Mouse (Mus musculus) kidney, embryonic 15.5 days (tissue): ENCODE results near the gene Slc2a9. TPM values are rescaled to one million over a fixed set of nuclear protein-coding genes. Genes with fewer than 3 reads are reported as not detected.

ENCODE experiments used
- ATAC-seq: fragments of 200-750 bp; cut with Nextera tagmentation; replicated peaks from 2 replicates; pipeline ENCODE4 v1.8.0; 2017; ENCODE audit warnings: moderate TSS enrichment; ENCODE audit not compliant: low FRiP score
- H3K27ac ChIP-seq: fragments of 300-500 bp; sonication (generic); 2 replicates; pipeline ENCODE4 v1.5.1; 2015; ENCODE audit warnings: mild to moderate bottlenecking, inconsistent platforms
- H3K27me3 ChIP-seq: fragments of 300-500 bp; sonication (generic); 2 replicates; pipeline ENCODE4 v1.6.1; 2015; ENCODE audit warnings: inconsistent platforms
- H3K36me3 ChIP-seq: fragments of 300-500 bp; sonication (generic); 2 replicates; pipeline ENCODE4 v1.6.1; 2015; ENCODE audit warnings: inconsistent platforms
- H3K4me1 ChIP-seq: fragments of 300-500 bp; sonication (generic); 2 replicates; pipeline ENCODE4 v1.6.1; 2015; ENCODE audit warnings: inconsistent platforms
- H3K4me2 ChIP-seq: fragments of 300-500 bp; sonication (generic); 2 replicates; pipeline ENCODE4 v1.6.1; 2015; ENCODE audit warnings: moderate library complexity, mild to moderate bottlenecking, inconsistent platforms
- H3K4me3 ChIP-seq: fragments of 300-500 bp; sonication (generic); replicated peaks from 2 replicates; pipeline ENCODE4 v1.5.1; 2015; ENCODE audit warnings: mild to moderate bottlenecking, inconsistent platforms
- H3K9ac ChIP-seq: fragments of 300-500 bp; sonication (generic); 2 replicates; pipeline ENCODE4 v1.6.1; 2015; ENCODE audit warnings: mild to moderate bottlenecking, inconsistent platforms
- H3K9me3 ChIP-seq: fragments of 300-500 bp; sonication (generic); replicated peaks from 2 replicates; pipeline ENCODE4 v1.6.1; 2016; ENCODE audit warnings: inconsistent platforms
- WGBS: fragments of 180-500 bp; shearing (Covaris S2); methylation state at CpG from one replicate; pipeline ENCODE4 v1.1.7; 2015; ENCODE audit warnings: mixed read lengths; 5-methylcytosine and 5-hydroxymethylcytosine counted together
- polyA plus RNA-seq: library from polyadenylated mRNA; unstranded; fragments of >200 nt; fragmentation: Nextera tagmentation; extraction: Ambion mirVana; gene quantifications from 2 replicates; pipeline ENCODE4 v1.2.1, GENCODE M21; 2015

Slc2a9 gene
- polyA plus RNA-seq, 1 experiment from 2014 or later: 1.4 TPM

DNA sequence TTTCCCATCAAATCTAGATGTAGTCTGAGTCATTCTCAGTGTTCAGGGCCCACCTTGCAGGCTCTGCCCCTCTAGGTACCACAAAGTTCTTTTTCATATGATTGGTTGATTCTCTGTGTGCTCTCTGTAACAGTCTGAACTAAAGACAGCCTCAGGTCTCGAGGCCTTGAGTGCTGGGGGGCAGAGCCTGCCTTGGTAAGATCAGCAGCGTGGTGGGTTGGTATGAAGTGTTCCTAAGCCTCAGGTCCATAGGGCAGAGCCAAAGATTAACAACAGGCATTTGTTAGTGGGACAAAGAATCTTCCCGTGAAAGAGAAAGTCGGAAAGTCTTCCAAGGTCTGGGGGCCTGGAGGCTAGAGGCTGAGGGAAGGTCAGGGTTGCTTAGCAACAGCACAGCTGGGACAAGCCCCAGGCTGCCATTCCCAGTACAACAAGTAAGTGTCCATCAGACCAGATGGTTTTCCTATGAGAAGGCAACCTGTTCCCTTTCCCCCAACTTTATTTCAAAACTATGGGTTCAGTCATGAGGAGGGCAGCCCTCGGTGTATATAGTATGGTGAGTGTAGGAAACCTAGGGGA is 152.5 kb downstream of the Slc2a9 start:
- 48% methylated on average over 5 of the region's 5 CpGs for WGBS
- Histone ChIP-seq H3K9ac (no peak overlapping the region), H3K27ac (no peak overlapping the region), H3K36me3 (no peaks in the 10 kb centered on the region), H3K4me1 (no peaks in the 10 kb centered on the region), H3K4me3 (no peak overlapping the region), H3K4me2 (no peak overlapping the region), H3K9me3 (no peaks in the 10 kb centered on the region), H3K27me3 (no peaks in the 10 kb centered on the region)
- ATAC-seq: no peak

DNA sequence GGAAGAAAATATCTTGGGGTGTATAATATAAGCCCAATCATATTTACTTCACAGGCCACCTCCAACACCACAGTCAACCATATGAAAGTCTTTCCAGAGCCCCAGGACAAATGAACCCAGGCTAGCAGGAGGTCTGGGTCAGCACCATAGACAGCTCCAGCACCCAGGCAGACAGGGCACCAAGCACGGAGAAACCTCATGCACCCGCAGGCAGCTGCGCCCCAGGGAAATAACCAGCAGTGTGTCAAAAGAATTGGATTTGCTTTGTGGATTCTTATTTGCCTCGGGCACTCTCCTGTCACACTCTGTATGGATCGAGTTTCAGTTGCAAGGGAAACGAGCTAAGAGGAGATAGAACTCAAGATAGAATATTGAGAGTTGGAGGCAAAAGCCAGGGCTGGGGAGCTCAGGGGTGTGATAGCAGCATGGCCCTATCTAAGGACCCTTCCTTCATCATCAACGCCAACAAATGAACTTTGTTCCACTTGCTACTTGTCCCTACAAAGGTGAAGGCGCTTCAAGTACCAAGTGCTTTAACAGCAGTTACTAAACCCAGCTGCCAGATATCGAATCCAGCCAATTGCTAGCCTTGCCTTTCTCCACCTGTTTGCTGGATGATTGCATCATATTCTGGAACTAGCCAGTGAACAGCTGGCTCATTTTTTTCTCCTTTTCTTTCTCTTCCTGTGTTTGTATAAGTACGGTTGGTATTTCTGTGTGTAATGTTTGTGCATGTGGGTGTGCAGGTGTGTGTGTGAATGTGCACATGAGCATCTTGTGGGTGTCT is 156.1 kb downstream of the Slc2a9 start:
- no peaks in the 10 kb centered on the region for H3K4me1 ChIP-seq
- H3K27me3 ChIP-seq: no peaks in the 10 kb centered on the region
- H3K36me3 ChIP-seq: no peaks in the 10 kb centered on the region
- H3K4me2 ChIP-seq: no peak overlapping the region
- ATAC-seq: no peak; the same call in 1 of the 2 replicates
- WGBS: 30% methylated on average over 10 of the region's 10 CpGs
- H3K27ac ChIP-seq: no peak overlapping the region
- H3K9me3 ChIP-seq: no peaks in the 10 kb centered on the region
- no peak overlapping the region for H3K4me3 ChIP-seq
- no peak overlapping the region for H3K9ac ChIP-seq

DNA sequence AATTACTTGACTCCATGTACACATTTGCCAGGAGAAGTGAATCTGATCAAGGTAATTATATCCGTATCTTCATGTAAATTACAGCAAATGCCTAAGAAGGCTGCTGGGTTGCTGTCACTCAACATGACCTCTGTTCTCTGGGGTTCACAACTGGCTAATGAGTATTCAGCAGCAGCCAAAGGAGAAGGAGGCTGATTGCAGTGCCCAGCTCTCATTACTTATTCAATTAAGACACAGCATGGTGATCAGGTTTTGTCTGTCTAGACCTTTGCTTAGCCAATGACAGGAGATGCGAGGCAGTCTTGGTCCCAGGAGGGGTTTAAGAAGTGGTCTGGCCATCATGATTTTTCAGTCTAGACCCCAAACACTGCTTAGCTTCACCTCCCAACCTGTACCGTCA is 159.8 kb downstream of the Slc2a9 start:
- no peak overlapping the region for H3K27ac ChIP-seq
- H3K9me3 ChIP-seq: no peaks in the 10 kb centered on the region
- H3K4me3 ChIP-seq: no peak overlapping the region
- 77% methylated on average over 3 of the region's 3 CpGs for WGBS
- no peaks in the 10 kb centered on the region for H3K27me3 ChIP-seq
- no peaks in the 10 kb centered on the region for H3K4me1 ChIP-seq
- no peak for ATAC-seq
- no peak overlapping the region for H3K4me2 ChIP-seq
- H3K9ac ChIP-seq: no peak overlapping the region
- H3K36me3 ChIP-seq: no peaks in the 10 kb centered on the region

DNA sequence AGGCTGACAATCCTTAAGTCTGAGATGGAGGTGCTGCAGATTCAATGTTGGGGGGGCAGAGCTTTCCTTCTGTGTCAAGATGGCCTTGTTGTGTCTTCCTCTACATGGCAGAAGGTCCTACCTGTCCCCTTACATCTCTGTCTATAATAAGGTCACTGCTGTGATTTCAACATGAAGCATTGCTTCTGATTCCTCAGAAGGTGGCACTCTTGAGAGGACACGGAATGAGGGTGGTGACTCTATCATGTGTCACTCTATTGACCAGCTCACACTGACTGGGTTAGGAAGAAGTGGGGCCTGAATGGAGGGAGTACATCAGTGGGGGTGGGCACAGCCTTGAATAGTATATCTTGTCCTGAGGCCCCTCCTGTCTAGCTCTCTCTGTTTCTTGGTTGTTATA is 168.4 kb downstream of the Slc2a9 start:
- Histone ChIP-seq H3K36me3 (no peaks in the 10 kb centered on the region), H3K27ac (no peak overlapping the region), H3K4me2 (no peak overlapping the region), H3K4me3 (no peak overlapping the region), H3K27me3 (no peaks in the 10 kb centered on the region), H3K4me1 (no peaks in the 10 kb centered on the region), H3K9me3 (no peaks in the 10 kb centered on the region), H3K9ac (no peak overlapping the region)
- no peak for ATAC-seq
- WGBS: 47% methylated on average over 1 of the region's 1 CpGs

DNA sequence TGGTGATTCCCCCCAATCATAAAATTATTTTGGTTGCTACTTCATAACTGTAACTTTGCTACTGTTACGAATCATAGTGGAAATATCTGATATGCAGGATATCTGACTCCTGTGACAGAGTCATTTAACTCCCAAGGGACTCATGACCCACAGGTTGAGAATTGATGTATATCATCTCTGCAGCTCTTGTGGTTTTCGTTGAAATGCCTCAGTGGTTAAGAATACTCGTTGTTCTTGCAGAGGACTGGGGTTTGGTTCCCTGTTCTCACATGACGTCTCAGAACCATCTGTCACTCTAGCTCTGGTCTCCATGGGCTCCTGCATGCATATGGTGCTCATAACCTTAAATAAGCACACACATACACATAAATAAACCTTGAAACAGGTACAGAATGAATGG is 169.6 kb downstream of the Slc2a9 start:
- 50% methylated on average over 4 of the region's 4 CpGs for whole genome bisulfite sequencing
- Histone ChIP-seq H3K9me3 (no peaks in the 10 kb centered on the region), H3K36me3 (no peaks in the 10 kb centered on the region), H3K4me2 (no peak overlapping the region), H3K4me3 (no peak overlapping the region), H3K27ac (no peak overlapping the region), H3K9ac (no peak overlapping the region), H3K27me3 (no peaks in the 10 kb centered on the region), H3K4me1 (no peaks in the 10 kb centered on the region)
- no peak for ATAC-seq

DNA sequence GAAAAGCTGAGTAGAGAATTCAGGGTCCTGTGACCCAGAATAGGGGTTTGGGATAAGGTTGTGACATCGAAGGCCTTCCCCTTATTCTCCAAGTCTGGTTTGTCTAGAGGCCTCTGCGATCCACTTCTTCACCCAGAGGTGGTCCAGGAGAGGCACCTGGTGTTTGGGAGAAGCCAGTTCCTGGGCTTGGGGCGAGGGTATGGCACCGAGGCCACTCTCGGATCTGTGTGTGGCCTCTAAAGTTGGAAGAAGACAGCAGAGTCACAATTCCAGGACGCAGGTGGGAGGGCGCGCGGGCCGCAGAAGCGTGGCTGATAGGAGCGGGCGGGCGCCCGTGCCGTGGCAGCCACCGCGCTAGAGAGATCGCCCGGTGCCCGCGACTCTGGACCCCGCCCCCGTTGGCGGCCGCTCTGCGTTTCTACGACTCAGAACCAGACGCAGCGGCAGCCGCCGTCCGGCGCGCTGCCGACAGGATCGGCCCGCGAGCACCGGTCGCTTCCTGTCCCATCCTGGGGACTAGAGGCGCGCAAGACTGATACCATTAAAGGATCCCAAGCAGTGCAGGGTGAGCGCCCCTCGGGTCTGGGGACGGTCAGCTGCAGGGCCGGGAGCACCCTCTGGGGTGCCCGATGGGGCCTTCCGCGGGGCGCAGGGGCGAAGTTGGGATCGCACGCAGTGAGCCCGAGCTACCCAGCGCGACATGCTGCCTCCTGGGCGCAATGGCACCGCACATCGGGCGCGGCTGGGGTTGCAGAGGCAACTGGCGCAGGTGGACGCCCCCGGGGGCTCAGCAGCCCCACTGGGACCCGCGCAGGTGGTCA is 183.8 kb downstream of the Slc2a9 start, which contains the start of gene Drd5:
Gene Drd5 (plus strand): TSS at position 402 of the 821 bp plus-strand sequence.
- Histone ChIP-seq H3K4me3 (peak within 1 kb of the TSS; percentile 36), H3K9ac (0 out of 2 replicates have a peak within 1 kb of the TSS, but pooled peaks have one; percentile 3), H3K9me3 (no peaks in the 10 kb centered on the region), H3K27me3 (peaks cover 63% of the 10 kb centered on the region), H3K4me2 (peak within 1 kb of the TSS; percentile 64), H3K27ac (no peak within 1 kb of the TSS), H3K4me1 (peaks cover 9% of the 10 kb centered on the region), H3K36me3 (no peaks in the 10 kb centered on the region)
- WGBS: 3% methylated on average over 67 of the region's 67 CpGs
- 0 out of 2 replicates have a peak, but pooled peaks have one; percentile 36 for ATAC-seq

DNA sequence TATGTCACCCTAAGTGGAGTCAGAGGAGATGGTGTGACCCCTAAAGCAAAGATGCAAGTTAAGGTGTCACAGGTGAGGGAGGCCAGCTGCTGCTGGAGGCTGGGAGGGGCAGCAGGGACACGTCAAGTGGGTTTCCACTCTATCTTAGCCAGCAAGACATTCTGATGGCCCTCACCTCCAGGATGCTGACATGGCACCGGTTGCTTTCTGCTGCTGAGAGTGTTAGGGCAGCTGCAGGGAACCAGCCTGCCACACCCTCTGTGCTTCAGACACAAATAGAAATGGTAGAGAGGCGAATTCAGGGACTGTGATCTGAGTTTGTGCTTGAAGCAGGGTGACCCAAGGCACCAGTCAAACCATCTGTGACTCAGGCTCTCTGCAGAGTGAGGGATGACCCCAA is 193.1 kb downstream of the Slc2a9 start:
- Histone ChIP-seq H3K4me1 (no peaks in the 10 kb centered on the region), H3K4me2 (no peak overlapping the region), H3K4me3 (no peak overlapping the region), H3K9me3 (no peaks in the 10 kb centered on the region), H3K27ac (no peak overlapping the region), H3K36me3 (no peaks in the 10 kb centered on the region), H3K27me3 (peaks cover 17% of the 10 kb centered on the region), H3K9ac (no peak overlapping the region)
- ATAC-seq: no peak
- WGBS: 63% methylated on average over 3 of the region's 3 CpGs

DNA sequence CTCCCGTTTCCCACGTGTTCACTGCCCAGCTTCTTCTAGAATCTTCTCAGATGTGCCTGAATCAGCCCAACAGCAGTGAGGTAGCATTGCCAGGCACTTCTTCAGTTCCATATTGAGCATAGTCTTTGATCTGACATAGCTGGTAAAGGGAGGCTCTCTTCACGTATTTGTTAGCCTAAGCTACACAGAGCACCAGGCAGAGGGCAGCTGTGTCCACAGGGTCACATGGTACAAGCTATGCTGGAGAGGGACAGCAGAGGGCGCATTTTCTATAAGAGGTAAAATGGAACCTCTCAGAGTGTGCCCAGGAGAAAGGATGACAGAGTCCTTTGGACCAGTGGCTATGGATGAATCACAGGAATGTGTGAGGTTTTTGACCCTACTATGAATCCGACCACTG is 194.1 kb downstream of the Slc2a9 start:
- Histone ChIP-seq H3K9me3 (no peaks in the 10 kb centered on the region), H3K4me1 (no peaks in the 10 kb centered on the region), H3K4me3 (no peak overlapping the region), H3K9ac (no peak overlapping the region), H3K27ac (no peak overlapping the region), H3K27me3 (peaks cover 14% of the 10 kb centered on the region), H3K4me2 (no peak overlapping the region), H3K36me3 (no peaks in the 10 kb centered on the region)
- ATAC-seq: 0 out of 2 replicates have a peak, but pooled peaks have one; percentile 30
- 55% methylated on average over 5 of the region's 5 CpGs for WGBS

DNA sequence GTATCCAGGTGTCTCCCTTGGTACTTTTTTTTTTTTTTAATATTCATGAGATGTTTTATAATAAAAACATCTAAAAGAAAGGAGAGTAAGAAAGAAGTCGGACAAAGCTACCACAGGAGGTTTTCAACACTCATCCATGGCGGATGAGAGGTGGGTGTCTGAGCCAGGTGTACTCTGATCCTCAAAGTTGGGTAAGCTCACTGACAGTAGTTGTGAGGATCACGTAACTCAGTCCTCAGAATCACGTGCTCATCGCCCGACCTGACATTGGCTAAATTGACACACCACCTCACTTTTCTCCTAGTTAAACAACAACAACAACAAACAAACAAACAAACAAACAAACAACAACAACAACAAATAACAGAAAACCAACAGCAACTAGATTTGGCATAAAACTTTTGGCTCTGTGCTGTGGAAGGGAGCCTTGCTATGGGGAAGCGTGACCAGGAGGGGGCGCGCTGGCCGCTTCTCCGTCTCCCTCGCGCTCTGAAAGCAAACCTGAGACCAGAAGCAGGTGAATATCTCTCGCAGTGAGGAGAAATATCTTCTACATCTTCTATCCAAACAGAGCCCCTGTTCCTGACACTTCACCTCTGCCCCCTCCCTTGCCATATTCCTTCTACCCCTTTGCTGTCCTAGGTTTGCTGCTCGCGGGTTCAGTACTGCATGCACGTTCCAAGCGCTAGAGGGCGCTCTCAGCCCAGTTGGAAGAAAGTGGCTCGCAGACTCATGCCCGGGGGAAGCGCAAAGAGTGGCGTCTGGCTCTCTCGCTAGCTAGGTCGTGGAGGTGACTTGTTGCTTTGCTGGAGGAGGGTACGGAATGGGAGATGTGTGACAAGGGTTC is 195.5 kb downstream of the Slc2a9 start:
- Histone ChIP-seq H3K36me3 (no peaks in the 10 kb centered on the region), H3K4me2 (peak overlapping the region; percentile 72), H3K4me1 (no peaks in the 10 kb centered on the region), H3K27me3 (peaks cover 14% of the 10 kb centered on the region), H3K4me3 (peak overlapping the region; percentile 43), H3K9ac (no peak overlapping the region), H3K27ac (no peak overlapping the region), H3K9me3 (no peaks in the 10 kb centered on the region)
- peak; percentile 87 for ATAC-seq
- 10% methylated on average over 26 of the region's 26 CpGs for whole genome bisulfite sequencing

DNA sequence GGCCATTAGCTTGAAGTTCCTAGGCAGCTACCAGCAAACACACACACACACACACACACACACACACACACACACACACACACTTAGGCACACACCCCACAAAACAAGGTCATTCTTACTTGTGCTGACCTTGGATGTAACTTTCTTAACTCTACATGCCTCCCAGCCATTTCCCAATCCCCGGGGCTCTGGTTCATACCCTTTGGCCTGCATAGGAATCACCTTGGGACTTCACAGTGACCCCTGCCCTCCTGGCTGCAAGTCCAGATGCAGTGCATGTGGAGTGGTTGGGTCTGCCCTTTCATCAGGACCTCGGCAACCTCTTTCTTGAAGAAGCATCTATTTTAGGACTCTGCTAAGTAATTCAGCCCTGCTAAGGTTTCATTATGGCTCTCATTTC is 197.7 kb downstream of the Slc2a9 start:
- 76% methylated on average over 2 of the region's 2 CpGs for WGBS

DNA sequence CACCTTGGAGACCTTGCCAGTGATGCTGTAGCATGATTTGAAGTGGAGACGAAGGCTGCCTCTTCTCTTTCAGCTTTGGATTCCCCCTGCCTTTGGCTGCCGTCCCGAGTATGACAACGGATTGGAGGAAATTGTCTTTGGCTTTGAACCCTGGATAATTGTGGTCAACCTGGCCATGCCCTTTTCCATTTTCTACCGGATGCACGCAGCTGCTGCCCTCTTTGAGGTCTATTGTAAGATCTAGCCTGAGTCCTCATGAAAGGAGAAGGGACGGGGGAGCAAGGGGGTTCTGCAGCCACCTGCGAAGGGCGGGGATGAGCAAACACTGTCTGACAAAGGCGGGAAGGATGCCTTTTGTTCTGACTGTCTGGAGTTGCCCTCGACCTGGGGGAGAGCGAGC is 200.3 kb downstream of the Slc2a9 start:
- H3K9ac ChIP-seq: no peak overlapping the region
- no peaks in the 10 kb centered on the region for H3K4me1 ChIP-seq
- no peaks in the 10 kb centered on the region for H3K36me3 ChIP-seq
- H3K9me3 ChIP-seq: no peaks in the 10 kb centered on the region
- H3K27me3 ChIP-seq: no peaks in the 10 kb centered on the region
- H3K4me3 ChIP-seq: no peak overlapping the region
- H3K27ac ChIP-seq: no peak overlapping the region
- H3K4me2 ChIP-seq: no peak overlapping the region
- no peak for ATAC-seq
- WGBS: 43% methylated on average over 12 of the region's 12 CpGs

More for the DNA sequence above, 197.7 kb downstream of the Slc2a9 start:
- Histone ChIP-seq H3K9ac (no peak overlapping the region), H3K27me3 (peaks cover 14% of the 10 kb centered on the region), H3K4me1 (no peaks in the 10 kb centered on the region), H3K9me3 (no peaks in the 10 kb centered on the region), H3K4me3 (no peak overlapping the region), H3K27ac (no peak overlapping the region), H3K4me2 (no peak overlapping the region), H3K36me3 (no peaks in the 10 kb centered on the region)
- ATAC-seq: no peak
